Mouse (Mus musculus): ENCODE measurements around the gene Crybb3. TPM values are rescaled to one million over a fixed set of nuclear protein-coding genes. Genes with fewer than 3 reads are reported as not detected.
A peak's percentile ranks its signal among the peaks of the same experiment; 100 is the strongest.

Crybb3 gene
- polyA plus RNA-seq, 1 experiment from 2014 or later, result 1.2 TPM

GRCm38 (mm10) chr5:113105035-113105434 is 23.7 kb upstream of the Crybb3 start:
- DNase-seq (ENCODE audit: low spot score), result no peak

- no peak for DNase-seq (ENCODE audit: low spot score)
These were observed 21.1 kb upstream of the Crybb3 start for GRCm38 (mm10) chr5:113102455-113102854.

- DNase-seq (ENCODE audit: low spot score), result no peak
These were observed 20.1 kb upstream of the Crybb3 start for GRCm38 (mm10) chr5:113101457-113101856.

- DNase-seq (ENCODE audit: low spot score), result no peak
These were observed 19.0 kb upstream of the Crybb3 start for GRCm38 (mm10) chr5:113100422-113100821.

GRCm38 (mm10) chr5:113099546-113099945 is 18.2 kb upstream of the Crybb3 start:
- peak; percentile 86 for DNase-seq (ENCODE audit: low spot score)

- no peak for DNase-seq (ENCODE audit: low spot score)
These were observed 16.2 kb upstream of the Crybb3 start for GRCm38 (mm10) chr5:113097551-113097950.

- no peak for DNase-seq (ENCODE audit: low spot score)
These were observed 14.1 kb upstream of the Crybb3 start for GRCm38 (mm10) chr5:113095456-113095855.

- DNase-seq (ENCODE audit: low spot score), result no peak
These were observed 11.0 kb upstream of the Crybb3 start for GRCm38 (mm10) chr5:113092406-113092805.

GRCm38 (mm10) chr5:113091162-113091561 is 9.8 kb upstream of the Crybb3 start:
- peak; percentile 42 for DNase-seq (ENCODE audit: low spot score)

GRCm38 (mm10) chr5:113090750-113091149 is 9.4 kb upstream of the Crybb3 start:
- DNase-seq (ENCODE audit: low spot score), result no peak

GRCm38 (mm10) chr5:113090077-113090690 is 8.8 kb upstream of the Crybb3 start:
- DNase-seq (ENCODE audit: low spot score), result no peak

GRCm38 (mm10) chr5:113087465-113087864 is 6.1 kb upstream of the Crybb3 start:
- no peak for DNase-seq (ENCODE audit: low spot score)

- no peak for DNase-seq (ENCODE audit: low spot score)
These were observed 5.6 kb upstream of the Crybb3 start for GRCm38 (mm10) chr5:113086990-113087389.

- DNase-seq (ENCODE audit: low spot score), result no peak
These were observed 5.1 kb upstream of the Crybb3 start for GRCm38 (mm10) chr5:113086439-113086838.

GRCm38 (mm10) chr5:113085931-113086330 is 4.5 kb upstream of the Crybb3 start:
- no peak for DNase-seq (ENCODE audit: low spot score)

- DNase-seq (ENCODE audit: low spot score), result no peak
These were observed 2.9 kb upstream of the Crybb3 start for GRCm38 (mm10) chr5:113084309-113084708.

- DNase-seq (ENCODE audit: low spot score), result no peak
These were observed 1.2 kb upstream of the Crybb3 start for GRCm38 (mm10) chr5:113082356-113083168.

GRCm38 (mm10) chr5:113081020-113081419 is 364 bp downstream of the Crybb3 start:
- DNase-seq (ENCODE audit: low spot score), result no peak

GRCm38 (mm10) chr5:113079783-113080182 is 1.6 kb downstream of the Crybb3 start:
- peak; percentile 38 for DNase-seq (ENCODE audit: low spot score)

GRCm38 (mm10) chr5:113078686-113079085 is 2.7 kb downstream of the Crybb3 start:
- DNase-seq (ENCODE audit: low spot score), result peak; percentile 22

GRCm38 (mm10) chr5:113070017-113070416 is 11.4 kb downstream of the Crybb3 start, which contains the start of gene Crybb2:
Gene Crybb2 (minus strand): TSS chr5:113070117.
- no peak for DNase-seq (ENCODE audit: low spot score)

- peak; percentile 68 for DNase-seq (ENCODE audit: low spot score)
These were observed 27.1 kb downstream of the Crybb3 start for GRCm38 (mm10) chr5:113054308-113054707.
